Mouse (Mus musculus) hindbrain, embryonic 13.5 days (tissue): Measurements from ENCODE around the gene S100b. TPM values are rescaled to one million over a fixed set of nuclear protein-coding genes. Genes with fewer than 3 reads are reported as not detected.
A peak's percentile ranks its signal among the peaks of the same experiment; 100 is the strongest.

ENCODE experiments used
- ATAC-seq: fragments of 200-750 bp; cut with Nextera tagmentation; 2 replicates; pipeline ENCODE4 v1.8.0; 2017; ENCODE audit warnings: moderate TSS enrichment; ENCODE audit not compliant: low FRiP score
- H3K27ac ChIP-seq: fragments of 300-500 bp; sonication (generic); 2 replicates; pipeline ENCODE4 v1.5.1; 2015; ENCODE audit warnings: inconsistent platforms, mild to moderate bottlenecking, moderate library complexity
- H3K27me3 ChIP-seq: fragments of 300-500 bp; sonication (generic); 2 replicates; pipeline ENCODE4 v1.6.1; 2015; ENCODE audit warnings: mild to moderate bottlenecking, inconsistent platforms
- H3K36me3 ChIP-seq: fragments of 300-500 bp; sonication (generic); 2 replicates; pipeline ENCODE4 v1.6.1; 2015; ENCODE audit warnings: mild to moderate bottlenecking, inconsistent platforms
- H3K4me1 ChIP-seq: fragments of 300-500 bp; sonication (generic); replicated peaks from 2 replicates; pipeline ENCODE4 v1.6.1; 2015; ENCODE audit warnings: inconsistent platforms
- H3K4me2 ChIP-seq: fragments of 300-500 bp; sonication (generic); 2 replicates; pipeline ENCODE4 v1.6.1; 2015; ENCODE audit warnings: inconsistent platforms, mild to moderate bottlenecking, moderate library complexity
- H3K4me3 ChIP-seq: fragments of 300-500 bp; sonication (generic); 2 replicates; pipeline ENCODE4 v1.5.1; 2015; ENCODE audit warnings: mild to moderate bottlenecking, inconsistent platforms
- H3K9ac ChIP-seq: fragments of 300-500 bp; sonication (generic); 2 replicates; pipeline ENCODE4 v1.6.1; 2015; ENCODE audit warnings: mild to moderate bottlenecking, inconsistent platforms
- H3K9me3 ChIP-seq: fragments of 300-500 bp; sonication (generic); 2 replicates; pipeline ENCODE4 v1.6.1; 2016; ENCODE audit warnings: inconsistent platforms
- WGBS: fragments of 180-500 bp; shearing (Covaris S2); methylation state at CpG from one replicate; pipeline ENCODE4 v1.1.7; 2015; 5-methylcytosine and 5-hydroxymethylcytosine counted together
- polyA plus RNA-seq: library from polyadenylated mRNA; unstranded; fragments of >200 nt; fragmentation: Nextera tagmentation; extraction: Ambion mirVana; gene quantifications from 2 replicates; pipeline ENCODE4 v1.2.1, GENCODE M21; 2015

Gene S100b
- polyA plus RNA-seq: 1.6 and 2.0 TPM in 2 replicates

DNA sequence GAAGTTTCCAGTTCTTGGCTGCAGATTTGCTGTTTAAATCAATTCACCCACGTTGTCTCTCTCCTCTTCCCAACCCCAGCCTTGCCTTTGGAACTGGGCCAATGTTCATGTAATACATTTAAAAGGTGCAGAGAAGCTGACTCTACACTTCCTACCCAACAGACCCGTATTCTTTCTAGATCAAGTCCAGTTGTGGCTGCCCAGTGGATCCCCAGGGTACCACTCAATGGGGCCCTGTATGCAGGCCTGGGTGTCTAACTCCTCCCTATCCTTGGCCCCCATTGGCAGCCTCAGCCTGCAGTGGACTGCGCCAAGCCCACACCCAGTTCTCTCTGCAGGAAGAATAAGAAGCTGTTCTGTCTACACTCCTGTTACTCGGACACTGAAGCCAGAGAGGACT is at the start of gene S100b:
TSS of gene S100b (plus strand) at position 318 of the 400 bp plus-strand sequence.
- 58% methylated on average over 4 of the region's 4 CpGs for WGBS
- Histone ChIP-seq H3K4me1 (0 out of 2 replicates have a peak, but pooled peaks cover 17% of the 10 kb centered on the region), H3K9ac (no peak within 1 kb of the TSS), H3K36me3 (peaks cover 3% of the 10 kb centered on the region; the same call in 1 of the 2 replicates), H3K4me3 (no peak within 1 kb of the TSS), H3K4me2 (no peak within 1 kb of the TSS), H3K9me3 (no peaks in the 10 kb centered on the region), H3K27ac (0 out of 2 replicates have a peak within 1 kb of the TSS, but pooled peaks have one; percentile 23), H3K27me3 (no peaks in the 10 kb centered on the region)
- ATAC-seq: 0 out of 2 replicates have a peak, but pooled peaks have one; percentile 43

DNA sequence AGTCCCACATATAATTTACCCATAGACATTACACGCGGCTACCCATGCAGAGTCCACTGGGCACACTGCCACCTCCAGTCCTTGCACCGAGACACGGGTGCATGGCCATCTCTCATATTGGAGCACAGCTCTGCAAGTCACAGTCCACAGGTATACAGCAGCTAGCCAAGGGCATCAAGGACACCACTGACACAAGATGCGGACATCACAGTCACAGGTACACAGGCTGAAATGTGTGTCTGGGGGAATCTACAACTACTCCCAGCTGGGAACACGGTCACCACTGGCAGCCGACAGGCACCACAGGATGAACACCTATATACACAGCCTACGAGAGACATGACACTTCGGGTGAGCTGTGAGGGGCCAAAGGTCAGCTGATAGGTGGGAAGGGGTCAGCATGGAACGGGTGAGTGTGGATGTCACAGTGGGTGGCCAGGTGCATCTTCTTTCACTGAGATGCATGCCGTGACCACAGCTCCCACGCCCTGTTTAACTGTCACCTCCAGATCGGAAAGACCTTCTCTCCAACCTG is 46.3 kb upstream of the S100b start:
- H3K4me2 ChIP-seq: no peak overlapping the region
- no peaks in the 10 kb centered on the region for H3K9me3 ChIP-seq
- H3K4me1 ChIP-seq: no peaks in the 10 kb centered on the region
- H3K4me3 ChIP-seq: no peak overlapping the region
- no peaks in the 10 kb centered on the region for H3K27me3 ChIP-seq
- 93% methylated on average over 13 of the region's 13 CpGs for WGBS
- peaks cover 68% of the 10 kb centered on the region for H3K36me3 ChIP-seq
- H3K9ac ChIP-seq: no peak overlapping the region
- ATAC-seq: no peak
- H3K27ac ChIP-seq: no peak overlapping the region

DNA sequence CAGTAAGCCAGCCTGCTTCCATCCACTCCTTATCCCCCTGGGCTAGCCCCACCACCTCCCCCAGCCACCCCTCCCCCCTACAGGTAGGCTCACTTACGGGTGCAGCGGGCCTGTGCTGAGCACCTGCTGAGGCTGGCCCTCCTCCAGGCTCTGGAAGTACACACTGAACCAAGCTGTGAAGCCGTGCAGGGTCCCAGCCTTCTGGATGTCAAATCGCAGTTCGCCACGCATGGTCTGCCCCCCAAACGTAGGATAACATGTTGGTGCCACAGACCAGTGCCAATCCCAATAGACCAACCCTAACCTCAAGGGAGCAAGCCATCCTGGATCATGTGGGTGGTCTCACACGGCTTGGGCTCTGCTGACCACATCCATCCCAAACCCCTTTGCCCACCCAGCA is 44.4 kb upstream of the S100b start:
- whole genome bisulfite sequencing: 88% methylated on average over 8 of the region's 8 CpGs

DNA sequence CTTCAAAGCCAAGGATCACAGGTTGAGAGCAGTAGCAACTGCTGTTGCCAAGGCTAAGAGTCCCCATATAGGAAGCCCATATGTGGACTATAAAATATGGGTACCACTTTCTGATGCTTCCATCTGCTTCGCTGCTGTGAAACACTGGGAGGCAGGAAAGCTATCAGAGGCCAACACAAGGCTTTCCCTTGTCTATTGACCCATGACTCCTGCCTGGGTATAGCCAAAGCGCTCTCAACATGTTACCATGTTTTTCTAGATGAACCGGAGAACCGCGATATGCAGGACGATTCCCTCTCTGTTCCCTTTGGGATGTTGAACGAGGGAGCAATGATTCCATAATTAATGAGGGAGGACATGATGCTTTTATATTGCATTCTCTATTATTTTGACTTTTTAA is 42.8 kb upstream of the S100b start:
- no peaks in the 10 kb centered on the region for H3K4me1 ChIP-seq
- peaks cover 15% of the 10 kb centered on the region; the same call in 1 of the 2 replicates for H3K9me3 ChIP-seq
- H3K27ac ChIP-seq: no peak overlapping the region
- no peaks in the 10 kb centered on the region for H3K27me3 ChIP-seq
- WGBS: 95% methylated on average over 7 of the region's 7 CpGs
- peaks cover 98% of the 10 kb centered on the region for H3K36me3 ChIP-seq
- no peak overlapping the region for H3K4me2 ChIP-seq
- ATAC-seq: no peak
- no peak overlapping the region for H3K9ac ChIP-seq
- H3K4me3 ChIP-seq: no peak overlapping the region

More for the DNA sequence above, 44.4 kb upstream of the S100b start:
- H3K4me1 ChIP-seq: no peaks in the 10 kb centered on the region
- no peak overlapping the region for H3K27ac ChIP-seq
- H3K36me3 ChIP-seq: peaks cover 87% of the 10 kb centered on the region
- no peak overlapping the region for H3K4me3 ChIP-seq
- no peaks in the 10 kb centered on the region for H3K27me3 ChIP-seq
- H3K9ac ChIP-seq: no peak overlapping the region
- ATAC-seq: no peak
- no peaks in the 10 kb centered on the region for H3K9me3 ChIP-seq
- H3K4me2 ChIP-seq: no peak overlapping the region

DNA sequence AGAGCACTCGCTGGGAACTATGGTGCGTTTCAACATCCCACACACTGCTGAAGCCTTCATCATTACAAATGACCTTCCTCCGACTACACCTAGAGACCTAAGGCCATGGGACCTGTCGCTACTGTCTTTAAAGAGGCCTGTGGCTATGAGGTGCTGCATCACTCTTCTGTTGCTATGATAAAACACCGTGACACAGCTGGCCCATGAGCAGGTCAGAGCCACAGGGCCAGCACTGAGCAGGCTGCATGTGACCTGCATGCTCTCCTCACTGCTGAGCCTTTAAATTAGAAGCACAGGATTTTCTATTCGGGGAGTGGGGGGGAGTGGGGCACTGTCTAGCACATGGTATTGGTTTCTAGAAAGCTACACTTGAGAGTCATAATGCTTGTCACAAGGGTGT is 41.5 kb upstream of the S100b start:
- 93% methylated on average over 6 of the region's 6 CpGs for WGBS
- H3K27ac ChIP-seq: no peak overlapping the region

DNA sequence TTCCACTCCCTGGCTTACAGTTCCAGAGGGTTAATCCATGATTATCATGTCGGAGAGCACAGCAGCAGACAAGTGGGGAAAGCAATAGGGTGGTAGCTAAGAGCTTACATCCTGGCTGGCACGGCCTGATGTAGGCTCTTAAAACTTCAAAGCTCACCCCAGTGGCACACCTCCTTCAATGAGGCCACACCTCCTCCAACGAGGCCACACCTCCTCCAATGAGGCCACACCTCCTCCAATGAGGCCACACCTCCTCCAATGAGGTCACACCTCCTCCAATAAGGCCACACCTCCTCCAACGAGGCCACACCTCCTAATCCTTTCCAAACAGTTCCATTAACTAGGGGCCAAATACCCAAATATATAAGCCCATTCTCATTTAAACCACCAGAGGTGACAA is 39.5 kb upstream of the S100b start:
- H3K27me3 ChIP-seq: no peaks in the 10 kb centered on the region
- H3K9ac ChIP-seq: no peak overlapping the region
- peaks cover 98% of the 10 kb centered on the region for H3K36me3 ChIP-seq
- H3K4me3 ChIP-seq: no peak overlapping the region
- no peaks in the 10 kb centered on the region for H3K4me1 ChIP-seq
- no peak overlapping the region for H3K4me2 ChIP-seq
- 93% methylated on average over 4 of the region's 4 CpGs for WGBS
- H3K27ac ChIP-seq: no peak overlapping the region
- H3K9me3 ChIP-seq: peaks cover 18% of the 10 kb centered on the region; the same call in 1 of the 2 replicates
- no peak for ATAC-seq

More for the DNA sequence above, 41.5 kb upstream of the S100b start:
- Histone ChIP-seq H3K4me3 (no peak overlapping the region), H3K36me3 (peaks cover 98% of the 10 kb centered on the region), H3K27me3 (no peaks in the 10 kb centered on the region), H3K4me1 (no peaks in the 10 kb centered on the region), H3K4me2 (no peak overlapping the region), H3K9ac (no peak overlapping the region), H3K9me3 (peaks cover 18% of the 10 kb centered on the region; the same call in 1 of the 2 replicates)
- ATAC-seq: no peak

DNA sequence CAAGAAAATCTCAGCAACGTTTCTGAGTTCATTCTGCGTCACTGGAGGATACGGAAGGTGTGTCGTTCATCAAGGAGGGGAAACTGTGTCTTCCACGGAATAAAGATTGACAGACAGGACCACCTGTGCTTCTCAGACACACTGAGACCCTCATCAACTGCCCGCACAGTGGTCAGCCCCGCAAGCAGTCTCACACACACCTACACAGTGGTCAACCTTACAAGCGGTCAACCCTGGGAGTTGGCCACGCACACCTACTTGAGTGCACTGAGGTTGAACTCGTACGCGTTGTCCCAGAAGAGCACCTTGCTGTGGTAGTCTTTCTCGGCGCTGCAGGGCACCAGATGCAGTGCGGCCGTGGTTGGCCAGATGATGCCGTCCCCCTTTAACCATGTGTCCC is 36.6 kb upstream of the S100b start:
- ATAC-seq: no peak
- Histone ChIP-seq H3K4me2 (no peak overlapping the region), H3K9me3 (peaks cover 18% of the 10 kb centered on the region; the same call in 1 of the 2 replicates), H3K9ac (no peak overlapping the region), H3K27ac (no peak overlapping the region), H3K27me3 (no peaks in the 10 kb centered on the region), H3K4me3 (no peak overlapping the region), H3K36me3 (peaks cover 100% of the 10 kb centered on the region), H3K4me1 (no peaks in the 10 kb centered on the region)
- WGBS: 97% methylated on average over 17 of the region's 17 CpGs

DNA sequence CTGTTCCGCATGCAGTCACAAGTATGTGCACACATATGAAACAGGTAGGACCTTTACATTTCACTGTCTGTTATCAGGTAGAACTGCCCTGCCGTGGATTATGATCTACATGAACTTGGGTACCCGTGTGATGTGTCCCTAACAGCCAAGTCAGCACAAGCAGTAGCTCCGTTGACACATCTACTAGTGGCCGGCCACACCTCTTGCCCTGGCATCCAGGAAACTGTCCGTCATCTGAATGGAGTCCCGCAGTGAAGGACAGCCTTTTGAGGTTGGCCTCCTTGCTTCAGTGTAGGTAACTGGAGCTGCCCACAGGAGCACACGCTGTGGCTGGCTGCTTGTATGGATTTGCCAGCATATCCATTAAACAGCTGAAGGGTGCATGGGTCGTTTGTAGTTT is 35.4 kb upstream of the S100b start:
- no peak overlapping the region for H3K4me2 ChIP-seq
- ATAC-seq: no peak
- WGBS: 84% methylated on average over 9 of the region's 9 CpGs

DNA sequence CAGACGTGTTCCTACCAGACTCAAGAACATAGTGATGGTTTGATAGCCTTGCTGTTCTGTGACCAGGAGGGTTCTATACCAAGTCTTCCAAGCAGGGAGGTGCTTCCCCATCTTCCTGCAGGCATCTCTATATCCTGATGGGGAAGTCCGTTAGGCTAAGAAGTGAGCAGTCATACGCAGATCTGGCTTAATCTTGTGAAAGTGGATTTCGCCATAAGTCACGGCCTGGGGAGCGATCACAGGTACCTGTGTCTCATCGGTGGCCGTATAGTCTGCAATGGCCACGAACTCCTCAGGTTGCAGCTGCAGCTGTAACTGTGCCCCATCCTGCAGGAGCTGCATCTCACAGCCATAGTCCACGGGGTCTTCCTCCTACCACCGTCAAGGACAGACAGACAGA is 27.7 kb upstream of the S100b start:
- H3K4me1 ChIP-seq: no peaks in the 10 kb centered on the region
- no peaks in the 10 kb centered on the region for H3K9me3 ChIP-seq
- no peak overlapping the region for H3K4me3 ChIP-seq
- no peak overlapping the region for H3K9ac ChIP-seq
- H3K27ac ChIP-seq: no peak overlapping the region
- no peak overlapping the region for H3K4me2 ChIP-seq
- H3K27me3 ChIP-seq: no peaks in the 10 kb centered on the region
- no peak for ATAC-seq
- peaks cover 63% of the 10 kb centered on the region for H3K36me3 ChIP-seq
- 93% methylated on average over 11 of the region's 11 CpGs for WGBS

More for the DNA sequence above, 35.4 kb upstream of the S100b start:
- Histone ChIP-seq H3K27ac (no peak overlapping the region), H3K9ac (no peak overlapping the region), H3K36me3 (peaks cover 100% of the 10 kb centered on the region), H3K4me1 (no peaks in the 10 kb centered on the region), H3K27me3 (no peaks in the 10 kb centered on the region), H3K4me3 (no peak overlapping the region), H3K9me3 (peaks cover 18% of the 10 kb centered on the region; the same call in 1 of the 2 replicates)

DNA sequence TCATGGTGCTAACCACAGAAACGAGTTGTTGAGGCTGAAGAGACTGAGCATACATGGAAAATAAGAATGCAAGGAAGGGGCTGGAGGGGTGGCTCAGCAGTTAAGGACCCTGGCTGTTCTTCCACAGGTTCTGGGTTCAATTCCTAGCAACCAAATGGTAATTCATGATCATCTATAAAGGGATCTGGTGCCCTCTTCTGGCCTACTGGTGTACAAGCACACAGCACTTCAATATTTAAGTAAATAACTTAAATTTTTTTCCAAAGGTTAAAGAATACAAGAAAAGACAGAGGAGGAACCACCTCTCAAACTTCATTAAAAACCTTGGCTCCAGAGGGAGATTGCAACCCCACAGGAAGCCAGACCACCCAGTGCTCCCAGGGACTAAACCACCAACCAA is 24.0 kb upstream of the S100b start:
- ATAC-seq: no peak
- peaks cover 30% of the 10 kb centered on the region for H3K36me3 ChIP-seq
- H3K4me3 ChIP-seq: no peak overlapping the region
- H3K27ac ChIP-seq: no peak overlapping the region
- no peaks in the 10 kb centered on the region for H3K9me3 ChIP-seq
- no peak overlapping the region for H3K4me2 ChIP-seq
- peaks cover 7% of the 10 kb centered on the region for H3K4me1 ChIP-seq
- no peak overlapping the region for H3K9ac ChIP-seq
- no peaks in the 10 kb centered on the region for H3K27me3 ChIP-seq
- WGBS: 65% methylated on average over 1 of the region's 1 CpGs

DNA sequence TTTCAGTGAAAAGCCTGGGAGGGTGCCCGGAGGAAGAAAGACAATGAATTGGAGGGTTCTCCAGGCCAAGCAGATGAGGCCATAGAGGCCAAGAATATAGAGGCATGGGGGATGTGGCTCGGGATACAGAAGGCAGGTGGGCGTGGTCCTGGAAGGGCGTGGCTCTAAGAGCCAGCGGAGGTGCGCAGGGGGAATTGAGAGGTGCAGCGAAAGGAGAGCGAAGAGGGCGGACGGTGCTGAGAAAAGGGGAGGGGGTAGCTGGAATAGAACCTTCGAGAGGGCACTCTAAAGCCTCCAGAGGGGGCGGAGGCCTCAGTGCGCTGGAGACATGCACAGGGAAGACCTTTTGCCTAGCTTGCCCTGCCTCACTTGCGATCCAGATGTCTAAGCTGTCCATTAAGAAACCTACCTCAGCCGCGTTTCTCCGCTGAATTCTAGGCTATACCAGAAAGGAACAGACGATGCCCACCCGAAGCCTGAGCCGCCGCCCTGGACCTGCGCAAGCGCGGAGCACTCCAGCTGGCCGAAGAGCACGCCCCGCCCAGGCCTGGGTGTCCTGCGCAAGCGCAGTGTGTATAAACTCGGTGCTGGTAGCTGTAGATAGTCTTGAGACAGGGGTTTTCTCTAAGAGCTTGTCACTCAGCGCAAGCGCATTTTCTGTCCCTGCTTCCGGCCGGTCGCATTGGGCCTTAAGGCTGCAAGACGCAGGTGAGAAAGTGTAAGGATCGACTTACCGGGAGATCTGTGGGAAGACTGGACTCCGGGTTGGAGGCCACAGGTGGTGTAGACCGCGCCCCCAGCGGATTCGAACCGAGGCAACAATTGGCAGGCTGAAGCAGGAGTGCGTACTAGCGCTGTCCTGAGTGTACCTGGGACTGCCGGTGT is 16.1 kb upstream of the S100b start, which contains the start of gene Prmt2:
TSS of gene Prmt2 (minus strand) at position 525 of the 885 bp plus-strand sequence.
- peaks cover 31% of the 10 kb centered on the region for H3K4me1 ChIP-seq
- peak within 1 kb of the TSS; percentile 73 for H3K4me3 ChIP-seq
- peak within 1 kb of the TSS; percentile 85 for H3K9ac ChIP-seq
- WGBS: under 1% methylated on average over 47 of the region's 47 CpGs
- peaks cover 11% of the 10 kb centered on the region; the same call in 1 of the 2 replicates for H3K36me3 ChIP-seq
- peak within 1 kb of the TSS; percentile 68 for H3K4me2 ChIP-seq
- 0 out of 2 replicates have a peak, but pooled peaks cover 4% of the 10 kb centered on the region for H3K27me3 ChIP-seq
- peak within 1 kb of the TSS; percentile 97 for H3K27ac ChIP-seq
- ATAC-seq: peak; percentile 98
- no peaks in the 10 kb centered on the region for H3K9me3 ChIP-seq

DNA sequence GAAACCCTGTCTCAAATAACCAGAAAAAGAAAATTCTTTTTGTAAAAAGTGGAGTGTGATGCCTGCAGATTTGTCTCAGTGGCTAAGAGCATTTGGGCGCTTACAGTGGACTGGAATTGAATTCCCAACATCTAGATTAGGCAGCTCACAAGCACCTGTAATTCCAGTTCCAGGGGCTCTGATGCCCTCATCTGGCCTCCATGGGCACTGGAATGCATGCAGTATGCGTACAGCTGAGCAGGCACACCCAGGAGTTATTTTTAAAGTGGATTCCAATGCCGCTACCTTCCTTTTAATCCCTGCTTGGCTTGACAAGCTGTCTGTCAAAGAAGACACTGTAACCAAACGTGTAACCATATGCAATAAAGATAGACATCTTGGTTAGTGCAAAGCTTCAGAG is 14.3 kb upstream of the S100b start:
- H3K36me3 ChIP-seq: peaks cover 9% of the 10 kb centered on the region; the same call in 1 of the 2 replicates
- H3K4me1 ChIP-seq: peaks cover 26% of the 10 kb centered on the region
- 78% methylated on average over 4 of the region's 4 CpGs for WGBS
- no peaks in the 10 kb centered on the region for H3K9me3 ChIP-seq
- no peak overlapping the region for H3K4me2 ChIP-seq
- H3K9ac ChIP-seq: no peak overlapping the region
- H3K27me3 ChIP-seq: 0 out of 2 replicates have a peak, but pooled peaks cover 4% of the 10 kb centered on the region
- H3K27ac ChIP-seq: no peak overlapping the region
- no peak for ATAC-seq
- no peak overlapping the region for H3K4me3 ChIP-seq
